Mouse (Mus musculus) myocyte (in vitro differentiated cells): ENCODE measurements at regions not wholly inside any gene's neighbourhood (a gene's known extent, or its start where the extent isn't known, plus 50 kb on each side); places are given as distances from the start of the nearest gene placed in this dataset.

Experiments used
- H3K27me3 ChIP-seq: one replicate; pipeline ENCODE4 v1.6.1; 2011; ENCODE audit not compliant: control insufficient read depth, insufficient read depth, insufficient read length
- H3K36me3 ChIP-seq: one replicate; pipeline ENCODE4 v1.6.1; 2011; ENCODE audit not compliant: control insufficient read depth, insufficient read depth
- H3K4me2 ChIP-seq: one replicate; pipeline ENCODE4 v1.6.1; 2011; ENCODE audit warnings: low read depth, control low read depth
- H3K4me3 ChIP-seq: one replicate; pipeline ENCODE4 v1.5.1; 2011; ENCODE audit warnings: mild to moderate bottlenecking, control low read depth, moderate library complexity
- H3K79me2 ChIP-seq: one replicate; pipeline ENCODE4 v1.6.1; 2011; ENCODE audit not compliant: control insufficient read depth, insufficient read depth
- H3ac ChIP-seq: one replicate; pipeline ENCODE4 v1.6.1; 2011; ENCODE audit not compliant: control insufficient read depth, insufficient read length
- CEBPB ChIP-seq: IDR thresholded peaks from 2 replicates; pipeline ENCODE4 v1.6.1; 2011; ENCODE audit warnings: mild to moderate bottlenecking, moderate library complexity; ENCODE audit not compliant: poor library complexity, insufficient read depth, severe bottlenecking
- E2F4 ChIP-seq: IDR thresholded peaks from one replicate; pipeline ENCODE4 v1.6.1; 2011; ENCODE audit warnings: mild to moderate bottlenecking, control low read depth, moderate library complexity; ENCODE audit not compliant: insufficient read depth
- MAX ChIP-seq: IDR thresholded peaks from one replicate; pipeline ENCODE4 v1.6.1; 2011; ENCODE audit warnings: low read depth, mild to moderate bottlenecking, control low read depth
- MYOD1 ChIP-seq, 3 experiments: IDR thresholded peaks; one replicate each; pipeline ENCODE4 v1.6.1; 2011; ENCODE audit warnings: control low read depth in 2 of 3, low read depth in 2 of 3, mild to moderate bottlenecking in 2 of 3, moderate library complexity in 1 of 3; ENCODE audit not compliant: insufficient read length in 2 of 3, control insufficient read depth in 1 of 3
- MYOG ChIP-seq, 3 experiments: IDR thresholded peaks; one replicate each; pipeline ENCODE4 v1.6.1; 2011; ENCODE audit warnings: control low read depth in 2 of 3, low read depth in 2 of 3, mild to moderate bottlenecking in 2 of 3; ENCODE audit not compliant: insufficient read length in 2 of 3, control insufficient read depth in 1 of 3, insufficient read depth in 1 of 3
- POLR2A ChIP-seq: IDR thresholded peaks from one replicate; pipeline ENCODE4 v1.6.1; 2011; ENCODE audit warnings: low read depth, mild to moderate bottlenecking, control low read depth, moderate library complexity; ENCODE audit not compliant: insufficient read length
- POLR2AphosphoS2 ChIP-seq: IDR thresholded peaks from one replicate; pipeline ENCODE4 v1.6.1; 2011; ENCODE audit warnings: low read depth, control low read depth; ENCODE audit not compliant: insufficient read length
- REST ChIP-seq: IDR thresholded peaks from one replicate; pipeline ENCODE4 v1.6.1; 2011; ENCODE audit warnings: mild to moderate bottlenecking, control low read depth, moderate library complexity; ENCODE audit not compliant: insufficient read depth, insufficient read length
- SRF ChIP-seq: IDR thresholded peaks from one replicate; pipeline ENCODE4 v1.6.1; 2011; ENCODE audit warnings: low read depth; ENCODE audit not compliant: control insufficient read depth, insufficient read length
- TCF12 ChIP-seq: IDR thresholded peaks from one replicate; pipeline ENCODE4 v1.6.1; 2011; ENCODE audit warnings: mild to moderate bottlenecking, control low read depth; ENCODE audit not compliant: poor library complexity, insufficient read depth, severe bottlenecking
- TCF3 ChIP-seq: IDR thresholded peaks from one replicate; pipeline ENCODE4 v1.6.1; 2011; ENCODE audit warnings: low read depth, control low read depth; ENCODE audit not compliant: insufficient read length
- USF1 ChIP-seq: IDR thresholded peaks from one replicate; pipeline ENCODE4 v1.6.1; 2011; ENCODE audit warnings: low read depth, mild to moderate bottlenecking, control low read depth, moderate library complexity

GRCm38 (mm10) chr2:9641629-9642028 lies 239.4 kb upstream of the 4930412O13Rik start:
- H3K4me2 ChIP-seq = no peak overlapping the region
- H3K79me2 ChIP-seq = no peaks in the 10 kb centered on the region
- no peaks in the 10 kb centered on the region for H3K27me3 ChIP-seq
- no peaks in the 10 kb centered on the region for H3K36me3 ChIP-seq
- H3ac ChIP-seq = no peak overlapping the region
- TF ChIP-seq TCF12 (no peak), TCF3 (no peak), MYOG (IDR thresholded peaks at IDR 0.05; ENCODE audit: control insufficient read depth in 1 of 3, insufficient read depth in 1 of 3, insufficient read length in 2 of 3, low read depth in 2 of 3) (no peak), MAX (no peak), REST (no peak), USF1 (no peak), POLR2A (no peak), SRF (no peak), CEBPB (no peak), MYOD1 (IDR thresholded peaks at IDR 0.05; ENCODE audit: control insufficient read depth in 1 of 3, insufficient read length in 2 of 3, low read depth in 2 of 3) (no peak), E2F4 (no peak), POLR2AphosphoS2 (no peak)
- no peak overlapping the region for H3K4me3 ChIP-seq

GRCm38 (mm10) chr2:9642411-9642810 lies 238.6 kb upstream of the 4930412O13Rik start:
- Histone ChIP-seq H3K27me3 (no peaks in the 10 kb centered on the region), H3K4me3 (no peak overlapping the region), H3K79me2 (no peaks in the 10 kb centered on the region), H3K4me2 (no peak overlapping the region), H3ac (no peak overlapping the region), H3K36me3 (no peaks in the 10 kb centered on the region)
- no peak for TF ChIP-seq USF1
- TF ChIP-seq MAX = no peak
- TF ChIP-seq CEBPB = no peak
- TF ChIP-seq E2F4 = no peak
- TF ChIP-seq MYOD1 (IDR thresholded peaks at IDR 0.05; ENCODE audit: control insufficient read depth in 1 of 3, insufficient read length in 2 of 3, low read depth in 2 of 3) = no peak
- no peak for TF ChIP-seq SRF
- TF ChIP-seq POLR2AphosphoS2 = no peak
- TF ChIP-seq TCF12 = no peak
- TF ChIP-seq TCF3 = no peak
- no peak for TF ChIP-seq POLR2A
- no peak for TF ChIP-seq MYOG (IDR thresholded peaks at IDR 0.05; ENCODE audit: control insufficient read depth in 1 of 3, insufficient read depth in 1 of 3, insufficient read length in 2 of 3, low read depth in 2 of 3)
- no peak for TF ChIP-seq REST

- TF ChIP-seq POLR2A (no peak), MAX (no peak), TCF3 (no peak), MYOG (IDR thresholded peaks at IDR 0.05; ENCODE audit: control insufficient read depth in 1 of 3, insufficient read depth in 1 of 3, insufficient read length in 2 of 3, low read depth in 2 of 3) (no peak), MYOD1 (IDR thresholded peaks at IDR 0.05; ENCODE audit: control insufficient read depth in 1 of 3, insufficient read length in 2 of 3, low read depth in 2 of 3) (no peak), POLR2AphosphoS2 (no peak), USF1 (no peak), CEBPB (no peak), SRF (no peak), REST (no peak), E2F4 (no peak), TCF12 (no peak)
- H3K36me3 ChIP-seq = no peaks in the 10 kb centered on the region
- no peak overlapping the region for H3ac ChIP-seq
- no peak overlapping the region for H3K4me2 ChIP-seq
- no peak overlapping the region for H3K4me3 ChIP-seq
- H3K79me2 ChIP-seq = no peaks in the 10 kb centered on the region
- H3K27me3 ChIP-seq = no peaks in the 10 kb centered on the region
Measured at GRCm38 (mm10) chr2:9646466-9646865, 234.6 kb upstream of the 4930412O13Rik start.

- Histone ChIP-seq H3K4me2 (no peak overlapping the region), H3K27me3 (no peaks in the 10 kb centered on the region), H3ac (no peak overlapping the region), H3K4me3 (no peak overlapping the region), H3K79me2 (no peaks in the 10 kb centered on the region), H3K36me3 (no peaks in the 10 kb centered on the region)
- TF ChIP-seq TCF3 (no peak), USF1 (no peak), POLR2AphosphoS2 (no peak), MYOD1 (IDR thresholded peaks at IDR 0.05; ENCODE audit: control insufficient read depth in 1 of 3, insufficient read length in 2 of 3, low read depth in 2 of 3) (no peak), CEBPB (no peak), POLR2A (no peak), REST (no peak)
Measured at GRCm38 (mm10) chr2:9646963-9647362, 234.1 kb upstream of the 4930412O13Rik start.

- Histone ChIP-seq H3K27me3 (no peaks in the 10 kb centered on the region), H3K79me2 (no peaks in the 10 kb centered on the region), H3K4me3 (no peak overlapping the region), H3ac (no peak overlapping the region), H3K36me3 (no peaks in the 10 kb centered on the region), H3K4me2 (no peak overlapping the region)
- TF ChIP-seq REST (no peak), E2F4 (no peak), POLR2A (no peak), MAX (no peak)
Measured at GRCm38 (mm10) chr2:9650082-9650481, 231.0 kb upstream of the 4930412O13Rik start.
